Mouse (Mus musculus): ENCODE data around the gene Mrgprf.

GRCm38 (mm10) chr7:145335199-145335598 is 34.6 kb downstream of the Mrgprf start:
- no peak for TF ChIP-seq USF1 (IDR thresholded peaks at IDR 0.05; ENCODE audit: low read depth)
- TF ChIP-seq SRF (IDR thresholded peaks at IDR 0.05; ENCODE audit: control insufficient read depth, insufficient read length, low read depth): no peak
- no peak for TF ChIP-seq POLR2A (IDR thresholded peaks at IDR 0.05; ENCODE audit: insufficient read length, low read depth)
- no peak for TF ChIP-seq TCF3 (IDR thresholded peaks at IDR 0.05; ENCODE audit: insufficient read length, low read depth)
- no peak for TF ChIP-seq MAX (IDR thresholded peaks at IDR 0.05; ENCODE audit: low read depth)
- TF ChIP-seq REST (IDR thresholded peaks at IDR 0.05; ENCODE audit: insufficient read depth, insufficient read length): no peak
- TF ChIP-seq MYOG (IDR thresholded peaks at IDR 0.05; ENCODE audit: control insufficient read depth in 1 of 3, insufficient read depth in 1 of 3, insufficient read length in 2 of 3, low read depth in 2 of 3): peak in 2 of 3 experiments; percentile 69 to 80
- peak; percentile 20 for TF ChIP-seq TCF12 (IDR thresholded peaks at IDR 0.05; ENCODE audit: insufficient read depth, poor library complexity, severe bottlenecking)

Data from myocyte (in vitro differentiated cells).